Mouse (Mus musculus) CD4-positive, CD25-positive, alpha-beta regulatory T cell, adult 2 months (primary cell): ENCODE data around the gene Krtap1-3.
"Not testable (repeated sequence)": the region's sequence is repeated elsewhere in the genome, so short reads cannot be mapped to it uniquely, and the experiment has no call there.

Source experiments
- DNase-seq: peaks from one replicate; pipeline ENCODE4 v3.0.0-alpha.2; 2012; ENCODE audit warnings: low read depth, low spot score

Krtap1-3 gene

GRCm38 (mm10) chr11:99590981-99591380 lies at the start of gene Krtap1-3:
Krtap1-3 (minus strand) TSS chr11:99591339.
- DNase-seq, result no peak

- DNase-seq, result no peak
These were observed 49.8 kb upstream of the Krtap1-3 start for GRCm38 (mm10) chr11:99640926-99641325.

GRCm38 (mm10) chr11:99637086-99637485 lies 45.9 kb upstream of the Krtap1-3 start:
- no peak for DNase-seq

- DNase-seq, result no peak
These were observed 43.6 kb upstream of the Krtap1-3 start, which contains the start of gene Krtap4-2 for GRCm38 (mm10) chr11:99634653-99635134. Krtap4-2 (minus strand) TSS chr11:99635084.

GRCm38 (mm10) chr11:99633293-99633692 lies 42.2 kb upstream of the Krtap1-3 start:
- DNase-seq, result no peak

- DNase-seq, result no peak
These were observed 39.8 kb upstream of the Krtap1-3 start for GRCm38 (mm10) chr11:99630890-99631289.

- DNase-seq, result no peak
These were observed 37.0 kb upstream of the Krtap1-3 start, which contains the start of gene Krtap4-1 for GRCm38 (mm10) chr11:99628138-99628537. Krtap4-1 (minus strand) TSS chr11:99628238.

GRCm38 (mm10) chr11:99620335-99620734 lies 29.2 kb upstream of the Krtap1-3 start, which contains the start of gene Gm11562:
Gm11562 (minus strand) TSS chr11:99620435.
- DNase-seq, result no peak

- no peak for DNase-seq
These were observed 23.7 kb upstream of the Krtap1-3 start, which contains the start of gene Krtap2-4 for GRCm38 (mm10) chr11:99614796-99615363. Krtap2-4 (minus strand) TSS chr11:99614846.

GRCm38 (mm10) chr11:99610089-99610488 lies 18.9 kb upstream of the Krtap1-3 start, which contains the start of gene Gm11937:
Gm11937 (minus strand) TSS chr11:99610189.
- not testable (repeated sequence) for DNase-seq

GRCm38 (mm10) chr11:99609126-99609525 lies 18.0 kb upstream of the Krtap1-3 start:
- DNase-seq, result no peak

GRCm38 (mm10) chr11:99603208-99603607 lies 12.1 kb upstream of the Krtap1-3 start, which contains the start of gene Gm11938:
Gm11938 (minus strand) TSS chr11:99603308.
- DNase-seq, result not testable (repeated sequence)

- DNase-seq, result not testable (repeated sequence)
These were observed 6.6 kb upstream of the Krtap1-3 start, which contains the start of gene Krtap9-3 for GRCm38 (mm10) chr11:99597742-99598141. Krtap9-3 (minus strand) TSS chr11:99598105.

- no peak for DNase-seq
These were observed 6.0 kb downstream of the Krtap1-3 start for GRCm38 (mm10) chr11:99585096-99585495.

- no peak for DNase-seq
These were observed 7.9 kb downstream of the Krtap1-3 start, which contains the start of gene Krtap1-4 for GRCm38 (mm10) chr11:99583245-99583704. Krtap1-4 (minus strand) TSS chr11:99583654.

- no peak for DNase-seq
These were observed 9.6 kb downstream of the Krtap1-3 start for GRCm38 (mm10) chr11:99581564-99581963.

GRCm38 (mm10) chr11:99581051-99581450 lies 10.1 kb downstream of the Krtap1-3 start:
- DNase-seq, result no peak

GRCm38 (mm10) chr11:99580636-99581035 lies 10.5 kb downstream of the Krtap1-3 start, which contains the start of gene Krtap1-5:
Krtap1-5 (minus strand) TSS chr11:99581016.
- no peak for DNase-seq

- DNase-seq, result peak; percentile 62
These were observed 17.0 kb downstream of the Krtap1-3 start for GRCm38 (mm10) chr11:99574106-99574505.

- no peak for DNase-seq
These were observed 18.0 kb downstream of the Krtap1-3 start for GRCm38 (mm10) chr11:99573164-99573563.

GRCm38 (mm10) chr11:99566530-99566929 lies 24.6 kb downstream of the Krtap1-3 start, which contains the start of gene Krtap3-1:
Krtap3-1 (minus strand) TSS chr11:99566630.
- DNase-seq, result no peak

GRCm38 (mm10) chr11:99562580-99562979 lies 28.6 kb downstream of the Krtap1-3 start:
- no peak for DNase-seq

- no peak for DNase-seq
These were observed 31.8 kb downstream of the Krtap1-3 start, which contains the start of gene Gm11939 for GRCm38 (mm10) chr11:99559366-99559765. Gm11939 (minus strand) TSS chr11:99559466.
